Mouse (Mus musculus) CH12.LX (cell line): ENCODE data around the gene Best3. TPM values are rescaled to one million over a fixed set of nuclear protein-coding genes. Genes with fewer than 3 reads are reported as not detected.

Experiments
- DNase-seq: peaks from one replicate; pipeline ENCODE4 v3.0.0-alpha.2; 2013; ENCODE audit errors: extremely low read depth
- H3K27ac ChIP-seq: 2 replicates; pipeline ENCODE4 v1.5.1; 2012; ENCODE audit warnings: low read depth, mild to moderate bottlenecking, control low read depth, moderate library complexity; ENCODE audit not compliant: insufficient read depth
- H3K27me3 ChIP-seq: replicated peaks from 2 replicates; pipeline ENCODE3; 2012; ENCODE audit warnings: inconsistent platforms
- H3K36me3 ChIP-seq, 2 experiments: replicated peaks in 1 of 2; 2 replicates each; pipeline versions ENCODE3 to v1.6.1; 2012; ENCODE audit warnings: inconsistent platforms in 1 of 2, low read length in 1 of 2, mild to moderate bottlenecking in 1 of 2, mixed read lengths in 1 of 2, moderate library complexity in 1 of 2; ENCODE audit not compliant: control insufficient read depth in 1 of 2, insufficient read depth in 1 of 2
- H3K4me1 ChIP-seq, 2 experiments: 2 replicates each; pipeline ENCODE4 v1.6.1; 2012; ENCODE audit warnings: inconsistent platforms in 1 of 2, moderate library complexity in 1 of 2; ENCODE audit not compliant: insufficient read depth in 2 of 2, control insufficient read depth in 1 of 2
- H3K4me2 ChIP-seq: 2 replicates; pipeline ENCODE4 v1.6.1; 2012; ENCODE audit warnings: low read depth, mild to moderate bottlenecking, control low read depth; ENCODE audit not compliant: poor library complexity, insufficient read depth, severe bottlenecking
- H3K4me3 ChIP-seq, 3 experiments: fragments of 150-350 bp in 1 of 3; sonication (generic) in 1 of 3; replicated peaks in 1 of 3; 2 replicates each; pipeline versions ENCODE3 to v1.5.1; 2011 to 2012; ENCODE audit warnings: low read depth in 2 of 3, low read length in 2 of 3, mild to moderate bottlenecking in 2 of 3, moderate library complexity in 2 of 3, control low read depth in 1 of 3, improper control_type of control experiment in 1 of 3, inconsistent platforms in 1 of 3, mixed read lengths in 1 of 3; ENCODE audit not compliant: poor library complexity in 1 of 3
- H3K79me2 ChIP-seq: replicated peaks from 2 replicates; pipeline ENCODE4 v1.6.1; 2012; ENCODE audit warnings: mild to moderate bottlenecking, moderate library complexity; ENCODE audit not compliant: control insufficient read depth, poor library complexity, insufficient read depth, severe bottlenecking; ENCODE audit errors: extremely low read depth
- H3K9ac ChIP-seq: 2 replicates; pipeline ENCODE4 v1.6.1; 2012; ENCODE audit warnings: low read depth, mild to moderate bottlenecking, control low read depth, moderate library complexity; ENCODE audit not compliant: insufficient read depth
- H3K9me3 ChIP-seq: replicated peaks from 2 replicates; pipeline ENCODE3; 2012; ENCODE audit warnings: low read length, inconsistent platforms, mixed read lengths
- BHLHE40 ChIP-seq: IDR thresholded peaks from 2 replicates; pipeline ENCODE4 v1.6.1; 2011; ENCODE audit warnings: mild to moderate bottlenecking, low read depth, low read length, improper control_type of control experiment
- CTCF ChIP-seq, 2 experiments: IDR thresholded peaks in 1 of 2; conservative IDR thresholded peaks in 1 of 2; 2 replicates each; pipeline ENCODE4 v1.5.1; 2011 to 2012; ENCODE audit warnings: low read depth in 2 of 2, low read length in 2 of 2, improper control_type of control experiment in 1 of 2, inconsistent platforms in 1 of 2, mild to moderate bottlenecking in 1 of 2, moderate library complexity in 1 of 2
- E2F4 ChIP-seq: IDR thresholded peaks from 2 replicates; pipeline ENCODE4 v1.6.1; 2011; ENCODE audit warnings: low read depth, low read length, improper control_type of control experiment; ENCODE audit not compliant: insufficient replicate concordance
- ELF1 ChIP-seq: IDR thresholded peaks from 2 replicates; pipeline ENCODE4 v1.6.1; 2014; ENCODE audit warnings: low read depth, mild to moderate bottlenecking, inconsistent platforms, low read length, improper control_type of control experiment
- IRF4 ChIP-seq: IDR thresholded peaks from 2 replicates; pipeline ENCODE4 v1.6.1; 2014; ENCODE audit warnings: low read depth, mild to moderate bottlenecking, inconsistent platforms, low read length, improper control_type of control experiment
- JUND ChIP-seq: conservative IDR thresholded peaks from 2 replicates; pipeline ENCODE4 v1.6.1; 2011; ENCODE audit warnings: low read depth, low read length, improper control_type of control experiment
- KAT2A ChIP-seq: IDR thresholded peaks from 2 replicates; pipeline ENCODE4 v1.6.1; 2012; ENCODE audit warnings: low read length, improper control_type of control experiment, inconsistent platforms; ENCODE audit not compliant: insufficient replicate concordance
- MAFK ChIP-seq: IDR thresholded peaks from 2 replicates; pipeline ENCODE4 v1.6.1; 2011; ENCODE audit warnings: low read length, improper control_type of control experiment; ENCODE audit not compliant: insufficient replicate concordance
- NELFE ChIP-seq: IDR thresholded peaks from 2 replicates; pipeline ENCODE4 v1.6.1; 2011; ENCODE audit warnings: low read depth, low read length, improper control_type of control experiment
- NRF1 ChIP-seq: IDR thresholded peaks from 2 replicates; pipeline ENCODE4 v1.6.1; 2014; ENCODE audit warnings: low read depth, mild to moderate bottlenecking, inconsistent platforms, low read length, improper control_type of control experiment, moderate library complexity
- PAX5 ChIP-seq: IDR thresholded peaks from 2 replicates; pipeline ENCODE4 v1.6.1; 2012; ENCODE audit warnings: low read length, inconsistent platforms, mixed read lengths
- POLR2AphosphoS2 ChIP-seq: IDR thresholded peaks from 2 replicates; pipeline ENCODE4 v1.6.1; 2011; ENCODE audit warnings: low read depth, low read length, improper control_type of control experiment
- TCF12 ChIP-seq: IDR thresholded peaks from 2 replicates; pipeline ENCODE4 v1.6.1; 2014; ENCODE audit warnings: low read depth, mild to moderate bottlenecking, inconsistent platforms, low read length, improper control_type of control experiment
- UBTF ChIP-seq: IDR thresholded peaks from 2 replicates; pipeline ENCODE4 v1.6.1; 2012; ENCODE audit warnings: low read depth, mild to moderate bottlenecking, inconsistent platforms, low read length, improper control_type of control experiment, moderate library complexity
- USF2 ChIP-seq: conservative IDR thresholded peaks from 2 replicates; pipeline ENCODE4 v1.6.1; 2011; ENCODE audit warnings: low read depth, low read length, improper control_type of control experiment
- ZMIZ1 ChIP-seq: IDR thresholded peaks from 2 replicates; pipeline ENCODE4 v1.6.1; 2012; ENCODE audit warnings: low read depth, mild to moderate bottlenecking, inconsistent platforms, low read length, improper control_type of control experiment
- dilution Hi-C: fragments of 300-500 bp; cut with MboI; formaldehyde crosslinking; loops from 2 replicates; pipeline ENCODE4 v1.14.3; 2020; ENCODE audit warnings: low sequenced_read_pairs; ENCODE audit not compliant: extremely low pct_unique_long_range_greater_than_20kb, extremely low pct_ligation_motif_present
- in situ Hi-C: fragments of 300-500 bp; cut with MboI; formaldehyde crosslinking; loops from 3 replicates; pipeline ENCODE4 v1.14.3; 2019; ENCODE audit warnings: low sequenced_read_pairs, low pct_ligation_motif_present, low pct_unique_long_range_greater_than_20kb, mixed read lengths
- polyA plus RNA-seq: library from polyadenylated mRNA; unstranded; fragments of >175 nt; gene quantifications from 2 replicates; pipeline ENCODE4 v1.2.1, GENCODE M21; 2012; ENCODE audit warnings: low read depth; ENCODE audit not compliant: insufficient read length
- total RNA-seq, 2 experiments: library from RNA; depleted of rRNA; stranded (reverse); fragments of 300-350 nt in 1 of 2; fragments of >200 nt in 1 of 2; gene quantifications; 2 replicates each; pipeline ENCODE4 v1.2.3; 2012 to 2014

Best3 gene
- total and polyA plus RNA-seq, 3 experiments, result not detected

DNA sequence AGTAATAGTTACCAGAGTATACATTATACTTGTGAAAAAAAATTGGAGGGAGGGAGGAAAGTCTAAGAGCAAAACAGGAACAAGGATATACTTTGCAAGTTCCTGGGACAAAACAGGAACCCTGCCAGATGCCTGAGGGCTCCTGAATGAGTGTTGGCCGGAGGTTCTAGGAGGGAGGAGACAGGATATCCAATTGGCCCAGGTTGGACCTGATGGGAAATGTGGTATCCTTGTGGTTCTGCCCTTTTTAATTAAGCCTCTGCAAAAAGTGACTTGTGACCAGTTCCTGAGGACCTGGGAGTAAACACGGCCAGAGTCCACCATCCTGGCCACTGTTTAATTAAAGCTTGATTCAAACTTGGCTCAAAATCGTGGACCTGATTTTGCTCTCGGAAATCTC, 17.4 kb upstream of the Best3 start:
- dilution Hi-C loops (no loop called here), in situ Hi-C loops (no loop called here)
- Histone ChIP-seq H3K27me3 (no peaks in the 10 kb centered on the region), H3K4me3 (no peak overlapping the region), H3K4me1 (no peaks in the 10 kb centered on the region; a peak in 1 of 4 replicates), H3K27ac (no peak overlapping the region), H3K9ac (no peak overlapping the region), H3K36me3 (no peaks in the 10 kb centered on the region), H3K4me2 (no peak overlapping the region), H3K79me2 (no peaks in the 10 kb centered on the region), H3K9me3 (no peaks in the 10 kb centered on the region)
- TF ChIP-seq JUND, result no peak
- no peak for DNase-seq

DNA sequence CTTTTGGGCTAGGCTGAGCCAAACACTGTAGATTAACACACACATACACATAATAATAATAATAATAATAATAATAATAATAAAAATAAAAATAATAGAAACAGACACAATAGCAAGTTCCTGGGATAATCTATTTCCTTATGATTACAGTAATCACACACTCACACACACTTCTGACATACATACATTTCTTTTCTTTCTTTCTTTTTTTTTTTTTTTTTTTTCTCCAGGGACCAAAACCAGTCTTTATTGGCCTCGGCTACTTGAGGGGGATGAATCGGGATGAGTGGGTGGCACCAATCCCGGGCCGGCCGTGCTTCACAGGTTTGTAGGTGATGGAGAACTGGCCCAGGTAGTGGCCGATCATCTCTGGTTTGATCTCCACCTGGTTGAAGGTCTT, 13.6 kb upstream of the Best3 start, which contains the start of gene Gm10271:
Gene Gm10271 (minus strand): TSS at position 101 of the 400 bp plus-strand sequence.
- no peaks in the 10 kb centered on the region for H3K79me2 ChIP-seq
- H3K27me3 ChIP-seq, result no peaks in the 10 kb centered on the region
- no peak within 1 kb of the TSS for H3K4me2 ChIP-seq
- no peak for TF ChIP-seq UBTF
- no peak for TF ChIP-seq POLR2AphosphoS2
- TF ChIP-seq TCF12, result no peak
- TF ChIP-seq NELFE, result no peak
- no peak for TF ChIP-seq ZMIZ1
- TF ChIP-seq KAT2A, result no peak
- no peak for TF ChIP-seq E2F4
- no peak for TF ChIP-seq USF2
- TF ChIP-seq CTCF (conservative IDR thresholded peaks at IDR 0.05 in 1 of 2, IDR thresholded peaks at IDR 0.05 in 1 of 2; ENCODE audit: low read depth in 2 of 2, low read length in 2 of 2), result no peak
- TF ChIP-seq NRF1, result no peak
- TF ChIP-seq ELF1, result no peak
- TF ChIP-seq MAFK, result no peak
- TF ChIP-seq BHLHE40, result no peak
- no peak for TF ChIP-seq PAX5
- TF ChIP-seq IRF4, result no peak
- H3K9me3 ChIP-seq, result no peaks in the 10 kb centered on the region
- no peak for DNase-seq
- in situ Hi-C loops (loop anchor here (10.0 kb wide), 1 partner anchor 62 kb away; no protein-coding TSS in a partner anchor), dilution Hi-C loops (no loop called here)
- no peak within 1 kb of the TSS for H3K27ac ChIP-seq
- no peak within 1 kb of the TSS for H3K4me3 ChIP-seq
- no peak within 1 kb of the TSS for H3K9ac ChIP-seq
- no peaks in the 10 kb centered on the region for H3K36me3 ChIP-seq
- H3K4me1 ChIP-seq, result no peaks in the 10 kb centered on the region
